Mouse (Mus musculus) CD4-positive, CD25-positive, alpha-beta regulatory T cell (primary cell): Measurements from ENCODE around the gene Ifi208. TPM values are rescaled to one million over a fixed set of nuclear protein-coding genes. Genes with fewer than 3 reads are reported as not detected.

Experiments
- polyA plus RNA-seq: library from polyadenylated mRNA; unstranded; fragments of 100-300 nt; shearing (Covaris generic); gene quantifications from one replicate; pipeline ENCODE4 v1.2.1, GENCODE M21; 2017

The Ifi208 gene
- 116 TPM for polyA plus RNA-seq

GRCm38 (mm10) chr1:173673458-173674097 lies at the start of gene Ifi208:
Gene Ifi208, plus strand, starts transcription at chr1:173673675.

GRCm38 (mm10) chr1:173630622-173631021 lies 42.9 kb upstream of the Ifi208 start, which contains the start of gene Ifi209:
Gene Ifi209, plus strand, starts transcription at chr1:173630917.

GRCm38 (mm10) chr1:173741656-173742055 lies 68.2 kb downstream of the Ifi208 start, which contains the start of gene Ifi207:
Gene Ifi207, minus strand, starts transcription at chr1:173741747.

Other genes with a start within 250 kb of the Ifi208 start
- 140 TPM for gene Ifi206, start 182.6 kb upstream of the Ifi208 start, polyA plus RNA-seq
- 39.2 TPM for gene Ifi214, start 137.7 kb upstream of the Ifi208 start, polyA plus RNA-seq
- gene Ifi213, start 74.4 kb upstream of the Ifi208 start, polyA plus RNA-seq: 107 TPM
- gene Ifi209, start 42.8 kb upstream of the Ifi208 start, polyA plus RNA-seq: 210 TPM
- gene Ifi207, start 68.1 kb downstream of the Ifi208 start, polyA plus RNA-seq: 0.14 TPM
- gene Ifi204, start 93.3 kb downstream of the Ifi208 start, polyA plus RNA-seq: 0.50 TPM
- 1.0 TPM for gene Ifi211, start 239.4 kb downstream of the Ifi208 start, polyA plus RNA-seq